Mouse (Mus musculus) C2C12 (cell line): ENCODE measurements around the gene Rgs6.

Experiments used
- CEBPB ChIP-seq: IDR thresholded peaks from one replicate; pipeline ENCODE4 v1.6.1; 2011; ENCODE audit warnings: low read depth, mild to moderate bottlenecking, control low read depth, moderate library complexity
- CTCF ChIP-seq: IDR thresholded peaks from one replicate; pipeline ENCODE4 v1.5.1; 2011; ENCODE audit not compliant: control insufficient read depth, insufficient read depth, insufficient read length
- FOSL1 ChIP-seq: IDR thresholded peaks from one replicate; pipeline ENCODE4 v1.8.0; 2011; ENCODE audit warnings: mild to moderate bottlenecking, low read length; ENCODE audit not compliant: poor library complexity, insufficient read depth, severe bottlenecking
- MAX ChIP-seq: IDR thresholded peaks from one replicate; pipeline ENCODE4 v1.6.1; 2011; ENCODE audit warnings: mild to moderate bottlenecking, control low read depth
- MYOD1 ChIP-seq: IDR thresholded peaks from one replicate; pipeline ENCODE4 v1.6.1; 2011; ENCODE audit warnings: low read depth; ENCODE audit not compliant: control insufficient read depth, insufficient read length
- MYOG ChIP-seq: IDR thresholded peaks from one replicate; pipeline ENCODE4 v1.6.1; 2011; ENCODE audit not compliant: control insufficient read depth, insufficient read length; ENCODE audit errors: extremely low read depth
- USF1 ChIP-seq: IDR thresholded peaks from one replicate; pipeline ENCODE4 v1.6.1; 2011; ENCODE audit warnings: low read depth, mild to moderate bottlenecking, control low read depth, moderate library complexity

GRCm38 (mm10) chr12:82802711-82803110 is 214.6 kb downstream of the Rgs6 start:
- TF ChIP-seq CTCF (no peak), USF1 (no peak), MYOG (no peak), MAX (no peak), MYOD1 (no peak), FOSL1 (no peak), CEBPB (no peak)
